Mouse (Mus musculus) retina, postnatal 1 day (tissue): ENCODE measurements around the gene Tns3.
A peak's percentile ranks its signal among the peaks of the same experiment; 100 is the strongest.
"Not testable (repeated sequence)": the region's sequence is repeated elsewhere in the genome, so short reads cannot be mapped to it uniquely, and the experiment has no call there.

Source experiments
- DNase-seq: peaks from one replicate; pipeline ENCODE4 v3.0.0-alpha.2; 2012

Tns3 gene

GRCm38 (mm10) chr11:8569232-8570028 is 94.9 kb downstream of the Tns3 start:
- no peak for DNase-seq

- DNase-seq, result no peak
These were observed 95.5 kb downstream of the Tns3 start for GRCm38 (mm10) chr11:8568829-8569228.

GRCm38 (mm10) chr11:8566250-8566853 is 98.0 kb downstream of the Tns3 start:
- no peak for DNase-seq

- no peak for DNase-seq
These were observed 105.5 kb downstream of the Tns3 start for GRCm38 (mm10) chr11:8558761-8559282.

- DNase-seq, result peak; percentile 18
These were observed 106.1 kb downstream of the Tns3 start for GRCm38 (mm10) chr11:8558258-8558657.

- peak; percentile 75 for DNase-seq
These were observed 107.3 kb downstream of the Tns3 start for GRCm38 (mm10) chr11:8557006-8557405.

- DNase-seq, result no peak
These were observed 112.6 kb downstream of the Tns3 start for GRCm38 (mm10) chr11:8551710-8552109.

- no peak for DNase-seq
These were observed 116.7 kb downstream of the Tns3 start for GRCm38 (mm10) chr11:8547661-8548060.

- peak; percentile 42 for DNase-seq
These were observed 118.5 kb downstream of the Tns3 start for GRCm38 (mm10) chr11:8545798-8546197.

- DNase-seq, result no peak
These were observed 120.0 kb downstream of the Tns3 start for GRCm38 (mm10) chr11:8544355-8544754.

GRCm38 (mm10) chr11:8541222-8541815 is 123.0 kb downstream of the Tns3 start:
- DNase-seq, result no peak

GRCm38 (mm10) chr11:8539593-8540265 is 124.6 kb downstream of the Tns3 start:
- DNase-seq, result no peak

- no peak for DNase-seq
These were observed 127.2 kb downstream of the Tns3 start for GRCm38 (mm10) chr11:8537013-8537614.

GRCm38 (mm10) chr11:8534893-8535292 is 129.4 kb downstream of the Tns3 start:
- DNase-seq, result peak; percentile 73

- not testable (repeated sequence) for DNase-seq
These were observed 131.6 kb downstream of the Tns3 start for GRCm38 (mm10) chr11:8532771-8533170.

GRCm38 (mm10) chr11:8532112-8532747 is 132.1 kb downstream of the Tns3 start:
- peak; percentile 50 for DNase-seq

- peak; percentile 90 for DNase-seq
These were observed 133.8 kb downstream of the Tns3 start for GRCm38 (mm10) chr11:8530506-8530905.

GRCm38 (mm10) chr11:8530036-8530435 is 134.3 kb downstream of the Tns3 start:
- no peak for DNase-seq

- DNase-seq, result no peak
These were observed 138.7 kb downstream of the Tns3 start for GRCm38 (mm10) chr11:8525463-8526145.

GRCm38 (mm10) chr11:8523344-8524126 is 140.8 kb downstream of the Tns3 start:
- DNase-seq, result peak; percentile 88
